Mouse (Mus musculus) erythroblast, embryonic 14.5 days (primary cell): ENCODE measurements at regions not wholly inside any gene's neighbourhood (a gene's known extent, or its start where the extent isn't known, plus 50 kb on each side); places are given as distances from the start of the nearest gene placed in this dataset.

Source experiments
- H3K27me3 ChIP-seq: 2 replicates; pipeline ENCODE4 v1.6.1; 2012; ENCODE audit warnings: inconsistent platforms; ENCODE audit not compliant: control insufficient read depth
- H3K36me3 ChIP-seq: 2 replicates; pipeline ENCODE4 v1.6.1; 2012; ENCODE audit warnings: mild to moderate bottlenecking, inconsistent platforms; ENCODE audit not compliant: control insufficient read depth
- H3K4me1 ChIP-seq: 2 replicates; pipeline ENCODE4 v1.6.1; 2012; ENCODE audit warnings: inconsistent platforms; ENCODE audit not compliant: control insufficient read depth
- H3K4me3 ChIP-seq: replicated peaks from 2 replicates; pipeline ENCODE3; 2012; ENCODE audit warnings: moderate library complexity, mild to moderate bottlenecking, inconsistent platforms
- H3K9me3 ChIP-seq: 2 replicates; pipeline ENCODE4 v1.6.1; 2012; ENCODE audit warnings: low read length, inconsistent platforms, mixed read lengths; ENCODE audit not compliant: control insufficient read depth
- GATA1 ChIP-seq: IDR thresholded peaks from 2 replicates; pipeline ENCODE4 v1.6.1; 2012; ENCODE audit warnings: low read length, inconsistent platforms, mixed read lengths
- TAL1 ChIP-seq: IDR thresholded peaks from 3 replicates; pipeline ENCODE4 v1.6.1; 2012; ENCODE audit warnings: low read length, inconsistent platforms, mixed read lengths

- Histone ChIP-seq H3K9me3 (no peaks in the 10 kb centered on the region), H3K36me3 (no peaks in the 10 kb centered on the region), H3K4me1 (no peaks in the 10 kb centered on the region), H3K27me3 (no peaks in the 10 kb centered on the region), H3K4me3 (no peak overlapping the region)
- no peak for TF ChIP-seq TAL1
- TF ChIP-seq GATA1: no peak
Observed at GRCm38 (mm10) chr4:110038696-110039095, 60.8 kb downstream of the Dmrta2 start.

- H3K4me1 ChIP-seq: no peaks in the 10 kb centered on the region
- no peak overlapping the region for H3K4me3 ChIP-seq
- no peak for TF ChIP-seq TAL1
- TF ChIP-seq GATA1: no peak
- H3K36me3 ChIP-seq: no peaks in the 10 kb centered on the region
- no peaks in the 10 kb centered on the region for H3K27me3 ChIP-seq
- H3K9me3 ChIP-seq: no peaks in the 10 kb centered on the region
Observed at GRCm38 (mm10) chr4:110044851-110045618, 67.2 kb downstream of the Dmrta2 start.

GRCm38 (mm10) chr4:110045651-110046269, 67.9 kb downstream of the Dmrta2 start:
- Histone ChIP-seq H3K9me3 (no peaks in the 10 kb centered on the region), H3K36me3 (no peaks in the 10 kb centered on the region), H3K27me3 (peaks cover 1% of the 10 kb centered on the region), H3K4me1 (peaks cover 3% of the 10 kb centered on the region), H3K4me3 (no peak overlapping the region)
- TF ChIP-seq GATA1 (no peak), TAL1 (no peak)

- Histone ChIP-seq H3K9me3 (no peaks in the 10 kb centered on the region), H3K4me1 (peaks cover 7% of the 10 kb centered on the region), H3K36me3 (no peaks in the 10 kb centered on the region), H3K4me3 (no peak overlapping the region), H3K27me3 (peaks cover 6% of the 10 kb centered on the region)
- TF ChIP-seq TAL1 (no peak), GATA1 (no peak)
Observed at GRCm38 (mm10) chr4:110046270-110046651, 68.4 kb downstream of the Dmrta2 start.

GRCm38 (mm10) chr4:110050393-110051280, 72.8 kb downstream of the Dmrta2 start:
- Histone ChIP-seq H3K9me3 (no peaks in the 10 kb centered on the region), H3K4me1 (peaks cover 7% of the 10 kb centered on the region), H3K4me3 (peak overlapping the region; percentile 14), H3K36me3 (no peaks in the 10 kb centered on the region), H3K27me3 (peaks cover 11% of the 10 kb centered on the region)
- no peak for TF ChIP-seq TAL1
- TF ChIP-seq GATA1: no peak

GRCm38 (mm10) chr4:110051281-110051665, 73.4 kb downstream of the Dmrta2 start:
- no peaks in the 10 kb centered on the region for H3K9me3 ChIP-seq
- TF ChIP-seq TAL1 (no peak), GATA1 (no peak)
- peaks cover 11% of the 10 kb centered on the region for H3K27me3 ChIP-seq
- peaks cover 7% of the 10 kb centered on the region for H3K4me1 ChIP-seq
- H3K36me3 ChIP-seq: no peaks in the 10 kb centered on the region
- H3K4me3 ChIP-seq: peak overlapping the region; percentile 14

- Histone ChIP-seq H3K4me1 (peaks cover 7% of the 10 kb centered on the region), H3K9me3 (no peaks in the 10 kb centered on the region), H3K27me3 (peaks cover 11% of the 10 kb centered on the region), H3K36me3 (no peaks in the 10 kb centered on the region), H3K4me3 (no peak overlapping the region)
- TF ChIP-seq TAL1 (no peak), GATA1 (no peak)
Observed at GRCm38 (mm10) chr4:110051872-110052271, 74.0 kb downstream of the Dmrta2 start.

- Histone ChIP-seq H3K9me3 (no peaks in the 10 kb centered on the region), H3K4me1 (peaks cover 7% of the 10 kb centered on the region), H3K36me3 (no peaks in the 10 kb centered on the region), H3K4me3 (no peak overlapping the region), H3K27me3 (peaks cover 11% of the 10 kb centered on the region)
- no peak for TF ChIP-seq GATA1
Observed at GRCm38 (mm10) chr4:110052998-110053397, 75.1 kb downstream of the Dmrta2 start.

- Histone ChIP-seq H3K4me3 (no peak overlapping the region), H3K9me3 (no peaks in the 10 kb centered on the region), H3K27me3 (no peaks in the 10 kb centered on the region), H3K4me1 (no peaks in the 10 kb centered on the region), H3K36me3 (no peaks in the 10 kb centered on the region)
- TF ChIP-seq TAL1: no peak
- TF ChIP-seq GATA1: no peak
Observed at GRCm38 (mm10) chr4:110073836-110074235, 96.0 kb downstream of the Dmrta2 start.
